Mouse (Mus musculus) CH12.LX (cell line): ENCODE measurements around the gene Rnf5. TPM values are rescaled to one million over a fixed set of nuclear protein-coding genes. Genes with fewer than 3 reads are reported as not detected.

ENCODE experiments used
- DNase-seq: peaks from one replicate; pipeline ENCODE4 v3.0.0-alpha.2; 2013; ENCODE audit errors: extremely low read depth
- H3K27ac ChIP-seq: 2 replicates; pipeline ENCODE4 v1.5.1; 2012; ENCODE audit warnings: low read depth, mild to moderate bottlenecking, control low read depth, moderate library complexity; ENCODE audit not compliant: insufficient read depth
- H3K27me3 ChIP-seq: replicated peaks from 2 replicates; pipeline ENCODE3; 2012; ENCODE audit warnings: inconsistent platforms
- H3K36me3 ChIP-seq, 2 experiments: replicated peaks in 1 of 2; 2 replicates each; pipeline versions ENCODE3 to v1.6.1; 2012; ENCODE audit warnings: inconsistent platforms in 1 of 2, low read length in 1 of 2, mild to moderate bottlenecking in 1 of 2, mixed read lengths in 1 of 2, moderate library complexity in 1 of 2; ENCODE audit not compliant: control insufficient read depth in 1 of 2, insufficient read depth in 1 of 2
- H3K4me1 ChIP-seq, 2 experiments: 2 replicates each; pipeline ENCODE4 v1.6.1; 2012; ENCODE audit warnings: inconsistent platforms in 1 of 2, moderate library complexity in 1 of 2; ENCODE audit not compliant: insufficient read depth in 2 of 2, control insufficient read depth in 1 of 2
- H3K4me2 ChIP-seq: 2 replicates; pipeline ENCODE4 v1.6.1; 2012; ENCODE audit warnings: low read depth, mild to moderate bottlenecking, control low read depth; ENCODE audit not compliant: poor library complexity, insufficient read depth, severe bottlenecking
- H3K4me3 ChIP-seq, 3 experiments: fragments of 150-350 bp in 1 of 3; sonication (generic) in 1 of 3; replicated peaks in 1 of 3; 2 replicates each; pipeline versions ENCODE3 to v1.5.1; 2011 to 2012; ENCODE audit warnings: low read depth in 2 of 3, low read length in 2 of 3, mild to moderate bottlenecking in 2 of 3, moderate library complexity in 2 of 3, control low read depth in 1 of 3, improper control_type of control experiment in 1 of 3, inconsistent platforms in 1 of 3, mixed read lengths in 1 of 3; ENCODE audit not compliant: poor library complexity in 1 of 3
- H3K79me2 ChIP-seq: replicated peaks from 2 replicates; pipeline ENCODE4 v1.6.1; 2012; ENCODE audit warnings: mild to moderate bottlenecking, moderate library complexity; ENCODE audit not compliant: control insufficient read depth, poor library complexity, insufficient read depth, severe bottlenecking; ENCODE audit errors: extremely low read depth
- H3K9ac ChIP-seq: 2 replicates; pipeline ENCODE4 v1.6.1; 2012; ENCODE audit warnings: low read depth, mild to moderate bottlenecking, control low read depth, moderate library complexity; ENCODE audit not compliant: insufficient read depth
- H3K9me3 ChIP-seq: replicated peaks from 2 replicates; pipeline ENCODE3; 2012; ENCODE audit warnings: low read length, inconsistent platforms, mixed read lengths
- CHD1 ChIP-seq: IDR thresholded peaks from 2 replicates; pipeline ENCODE4 v1.6.1; 2012; ENCODE audit warnings: low read depth, low read length, improper control_type of control experiment, inconsistent platforms
- CTCF ChIP-seq, 2 experiments: IDR thresholded peaks in 1 of 2; conservative IDR thresholded peaks in 1 of 2; 2 replicates each; pipeline ENCODE4 v1.5.1; 2011 to 2012; ENCODE audit warnings: low read depth in 2 of 2, low read length in 2 of 2, improper control_type of control experiment in 1 of 2, inconsistent platforms in 1 of 2, mild to moderate bottlenecking in 1 of 2, moderate library complexity in 1 of 2
- E2F4 ChIP-seq: IDR thresholded peaks from 2 replicates; pipeline ENCODE4 v1.6.1; 2011; ENCODE audit warnings: low read depth, low read length, improper control_type of control experiment; ENCODE audit not compliant: insufficient replicate concordance
- ELF1 ChIP-seq: IDR thresholded peaks from 2 replicates; pipeline ENCODE4 v1.6.1; 2014; ENCODE audit warnings: low read depth, mild to moderate bottlenecking, inconsistent platforms, low read length, improper control_type of control experiment
- EP300 ChIP-seq: IDR thresholded peaks from 2 replicates; pipeline ENCODE4 v1.6.1; 2011; ENCODE audit warnings: low read length, improper control_type of control experiment
- ETS1 ChIP-seq: conservative IDR thresholded peaks from 2 replicates; pipeline ENCODE4 v1.6.1; 2012; ENCODE audit warnings: low read depth, mild to moderate bottlenecking, inconsistent platforms, low read length, improper control_type of control experiment, moderate library complexity
- GABPA ChIP-seq: IDR thresholded peaks from 2 replicates; pipeline ENCODE4 v1.6.1; 2012; ENCODE audit warnings: low read depth, low read length, improper control_type of control experiment, inconsistent platforms; ENCODE audit not compliant: insufficient replicate concordance
- HCFC1 ChIP-seq: IDR thresholded peaks from 2 replicates; pipeline ENCODE4 v1.6.1; 2012; ENCODE audit warnings: low read depth, mild to moderate bottlenecking, inconsistent platforms, low read length, improper control_type of control experiment
- JUND ChIP-seq: conservative IDR thresholded peaks from 2 replicates; pipeline ENCODE4 v1.6.1; 2011; ENCODE audit warnings: low read depth, low read length, improper control_type of control experiment
- KAT2A ChIP-seq: IDR thresholded peaks from 2 replicates; pipeline ENCODE4 v1.6.1; 2012; ENCODE audit warnings: low read length, improper control_type of control experiment, inconsistent platforms; ENCODE audit not compliant: insufficient replicate concordance
- MAX ChIP-seq: IDR thresholded peaks from 2 replicates; pipeline ENCODE4 v1.6.1; 2011; ENCODE audit warnings: low read length, improper control_type of control experiment
- MAZ ChIP-seq: IDR thresholded peaks from 2 replicates; pipeline ENCODE4 v1.6.1; 2012; ENCODE audit warnings: low read depth, mild to moderate bottlenecking, inconsistent platforms, low read length, improper control_type of control experiment, moderate library complexity
- MEF2A ChIP-seq: IDR thresholded peaks from 2 replicates; pipeline ENCODE4 v1.6.1; 2014; ENCODE audit warnings: low read depth, mild to moderate bottlenecking, inconsistent platforms, low read length, improper control_type of control experiment, borderline replicate concordance
- MYC ChIP-seq: IDR thresholded peaks from 2 replicates; pipeline ENCODE4 v1.6.1; 2011; ENCODE audit warnings: low read depth, mild to moderate bottlenecking, improper control_type of control experiment, low read length
- NELFE ChIP-seq: IDR thresholded peaks from 2 replicates; pipeline ENCODE4 v1.6.1; 2011; ENCODE audit warnings: low read depth, low read length, improper control_type of control experiment
- NRF1 ChIP-seq: IDR thresholded peaks from 2 replicates; pipeline ENCODE4 v1.6.1; 2014; ENCODE audit warnings: low read depth, mild to moderate bottlenecking, inconsistent platforms, low read length, improper control_type of control experiment, moderate library complexity
- RCOR1 ChIP-seq: conservative IDR thresholded peaks from 2 replicates; pipeline ENCODE4 v1.6.1; 2012; ENCODE audit warnings: low read depth, mild to moderate bottlenecking, inconsistent platforms, low read length, improper control_type of control experiment
- SIN3A ChIP-seq: IDR thresholded peaks from 2 replicates; pipeline ENCODE4 v1.6.1; 2012; ENCODE audit warnings: low read length, improper control_type of control experiment, inconsistent platforms
- SMC3 ChIP-seq: IDR thresholded peaks from 2 replicates; pipeline ENCODE4 v1.6.1; 2011; ENCODE audit warnings: low read depth, low read length, improper control_type of control experiment
- UBTF ChIP-seq: IDR thresholded peaks from 2 replicates; pipeline ENCODE4 v1.6.1; 2012; ENCODE audit warnings: low read depth, mild to moderate bottlenecking, inconsistent platforms, low read length, improper control_type of control experiment, moderate library complexity
- USF1 ChIP-seq: IDR thresholded peaks from 2 replicates; pipeline ENCODE4 v1.6.1; 2014; ENCODE audit warnings: low read depth, mild to moderate bottlenecking, inconsistent platforms, low read length, improper control_type of control experiment
- USF2 ChIP-seq: conservative IDR thresholded peaks from 2 replicates; pipeline ENCODE4 v1.6.1; 2011; ENCODE audit warnings: low read depth, low read length, improper control_type of control experiment
- ZC3H11A ChIP-seq: IDR thresholded peaks from 2 replicates; pipeline ENCODE4 v1.6.1; 2012; ENCODE audit warnings: low read depth, mild to moderate bottlenecking, inconsistent platforms, low read length, improper control_type of control experiment
- ZKSCAN1 ChIP-seq: IDR thresholded peaks from 2 replicates; pipeline ENCODE4 v1.6.1; 2012; ENCODE audit warnings: low read depth, inconsistent platforms, low read length, improper control_type of control experiment, borderline replicate concordance
- ZMIZ1 ChIP-seq: IDR thresholded peaks from 2 replicates; pipeline ENCODE4 v1.6.1; 2012; ENCODE audit warnings: low read depth, mild to moderate bottlenecking, inconsistent platforms, low read length, improper control_type of control experiment
- ZNF384 ChIP-seq: IDR thresholded peaks from 2 replicates; pipeline ENCODE4 v1.6.1; 2012; ENCODE audit warnings: low read depth, low read length, improper control_type of control experiment, inconsistent platforms
- dilution Hi-C: fragments of 300-500 bp; cut with MboI; formaldehyde crosslinking; loops from 2 replicates; pipeline ENCODE4 v1.14.3; 2020; ENCODE audit warnings: low sequenced_read_pairs; ENCODE audit not compliant: extremely low pct_unique_long_range_greater_than_20kb, extremely low pct_ligation_motif_present
- in situ Hi-C: fragments of 300-500 bp; cut with MboI; formaldehyde crosslinking; loops from 3 replicates; pipeline ENCODE4 v1.14.3; 2019; ENCODE audit warnings: low sequenced_read_pairs, low pct_ligation_motif_present, low pct_unique_long_range_greater_than_20kb, mixed read lengths
- polyA plus RNA-seq: library from polyadenylated mRNA; unstranded; fragments of >175 nt; gene quantifications from 2 replicates; pipeline ENCODE4 v1.2.1, GENCODE M21; 2012; ENCODE audit warnings: low read depth; ENCODE audit not compliant: insufficient read length
- total RNA-seq, 2 experiments: library from RNA; depleted of rRNA; stranded (reverse); fragments of 300-350 nt in 1 of 2; fragments of >200 nt in 1 of 2; gene quantifications; 2 replicates each; pipeline ENCODE4 v1.2.3; 2012 to 2014

The Rnf5 gene
- total and polyA plus RNA-seq, 3 experiments: 8.4 to 35.1 (median 20.6) TPM

GRCm38 (mm10) chr17:34649106-34649864, 45.8 kb upstream of the Rnf5 start (continued):
- TF ChIP-seq SMC3: no peak
- no peak for TF ChIP-seq JUND
- TF ChIP-seq USF2: no peak
- TF ChIP-seq MEF2A: no peak
- TF ChIP-seq USF1: no peak
- TF ChIP-seq ZC3H11A: no peak
- TF ChIP-seq RCOR1: peak; percentile 63; the same call in 1 of the 2 replicates
- peak; percentile 63; the same call in 1 of the 2 replicates for TF ChIP-seq MYC
- TF ChIP-seq ETS1: peak; percentile 38
- TF ChIP-seq GABPA: no peak
- TF ChIP-seq SIN3A: peak; percentile 60
- TF ChIP-seq NELFE: no peak
- TF ChIP-seq HCFC1: no peak
- TF ChIP-seq MAZ: no peak
- no peak for TF ChIP-seq ZKSCAN1
- TF ChIP-seq ZMIZ1: no peak

GRCm38 (mm10) chr17:34648141-34648890, 44.8 kb upstream of the Rnf5 start:
- Histone ChIP-seq H3K36me3 (peaks cover 38 to 59% of the 10 kb centered on the region in 2 experiments), H3K27me3 (peaks cover 9% of the 10 kb centered on the region), H3K4me3 (peak overlapping the region in 1 of 3 experiments; percentile 94), H3K4me1 (peaks cover 16 to 45% of the 10 kb centered on the region in 2 experiments), H3K9ac (no peak overlapping the region; the same call in 1 of the 2 replicates), H3K4me2 (peak overlapping the region; percentile 85), H3K9me3 (no peaks in the 10 kb centered on the region), H3K79me2 (no peaks in the 10 kb centered on the region; the same call in 1 of the 2 replicates), H3K27ac (no peak overlapping the region)
- in situ Hi-C loops: no loop called here
- dilution Hi-C loops: no loop called here
- DNase-seq: no peak
- TF ChIP-seq E2F4: no peak
- no peak for TF ChIP-seq RCOR1
- TF ChIP-seq ZC3H11A: no peak
- no peak for TF ChIP-seq USF2
- no peak for TF ChIP-seq ETS1
- no peak for TF ChIP-seq CHD1
- TF ChIP-seq UBTF: no peak
- no peak for TF ChIP-seq ELF1
- no peak for TF ChIP-seq KAT2A
- TF ChIP-seq MAX: no peak
- no peak for TF ChIP-seq ZNF384
- no peak for TF ChIP-seq ZMIZ1
- no peak for TF ChIP-seq MAZ
- no peak for TF ChIP-seq EP300
- no peak for TF ChIP-seq CTCF (conservative IDR thresholded peaks at IDR 0.05 in 1 of 2, IDR thresholded peaks at IDR 0.05 in 1 of 2; ENCODE audit: low read depth in 2 of 2, low read length in 2 of 2)
- TF ChIP-seq NRF1: no peak
